Mouse (Mus musculus): ENCODE measurements at regions not wholly inside any gene's neighbourhood (a gene's known extent, or its start where the extent isn't known, plus 50 kb on each side); places are given as distances from the start of the nearest gene placed in this dataset.

- no peak for DNase-seq
Observed at GRCm38 (mm10) chr1:182690323-182690722, 58.7 kb downstream of the Ccdc185 start.

- DNase-seq: no peak
Observed at GRCm38 (mm10) chr1:182689741-182690140, 59.2 kb downstream of the Ccdc185 start.

- DNase-seq: no peak
Observed at GRCm38 (mm10) chr1:182687146-182687545, 61.8 kb downstream of the Ccdc185 start.

- DNase-seq: no peak
Observed at GRCm38 (mm10) chr1:182686231-182686630, 62.7 kb downstream of the Ccdc185 start.

GRCm38 (mm10) chr1:182682591-182683252 lies 66.3 kb downstream of the Ccdc185 start:
- peak; percentile 50 to 63 for DNase-seq
